Mouse (Mus musculus) spleen, adult 2 months (tissue): ENCODE measurements around the gene Espn.

Source experiments
- CTCF ChIP-seq: fragments of 200-500 bp; IDR thresholded peaks from 2 replicates; pipeline ENCODE4 v1.5.1; 2011; ENCODE audit warnings: mild to moderate bottlenecking, inconsistent platforms; ENCODE audit not compliant: insufficient read depth, insufficient read length, insufficient replicate concordance; ENCODE audit errors: extremely low read depth
- POLR2A ChIP-seq: fragments of 200-500 bp; IDR thresholded peaks from 2 replicates; pipeline ENCODE4 v1.6.1; 2011; ENCODE audit warnings: low read depth, low read length, inconsistent platforms

GRCm38 (mm10) chr4:152107493-152107892 lies 44.7 kb downstream of the Espn start:
- TF ChIP-seq POLR2A, result no peak
- TF ChIP-seq CTCF, result no peak
